Mouse (Mus musculus) adipose tissue, adult 10 weeks (tissue): ENCODE data around the gene Olfr145. TPM values are rescaled to one million over a fixed set of nuclear protein-coding genes. Genes with fewer than 3 reads are reported as not detected.

Experiments used
- polyA plus RNA-seq: library from polyadenylated mRNA; stranded (reverse); fragments of 350-450 nt; fragmentation: Illumina TruSeq; extraction: RNeasy Lipid Tissue Mini Kit (QIAGEN cat#74804); gene quantifications from one replicate; pipeline ENCODE4 v1.2.3, GENCODE M21; 2014; ENCODE audit warnings: low read depth, low replicate concordance

Gene Olfr145
- not detected for polyA plus RNA-seq

DNA sequence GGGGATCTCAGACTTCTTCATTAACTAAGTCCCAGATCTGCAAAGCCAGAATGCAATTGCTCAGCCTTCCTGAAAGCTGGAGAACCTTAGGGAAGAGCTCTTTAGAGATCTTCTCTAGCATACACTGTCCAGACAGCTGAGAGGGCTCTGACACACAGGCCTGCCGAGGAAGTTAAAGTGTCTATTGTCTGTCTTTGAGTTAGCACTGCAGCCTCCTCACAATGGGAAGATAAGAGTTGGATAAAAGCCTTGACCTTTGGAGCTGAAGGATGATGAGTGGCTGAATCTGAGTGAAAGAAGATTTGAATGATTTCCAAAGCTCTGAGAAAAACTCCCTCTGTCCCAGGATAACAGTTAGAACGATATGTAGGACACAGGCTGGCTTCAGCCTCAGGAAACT is at the start of gene Olfr145:
TSS of gene Olfr145 (plus strand) at position 64 of the 400 bp plus-strand sequence.

DNA sequence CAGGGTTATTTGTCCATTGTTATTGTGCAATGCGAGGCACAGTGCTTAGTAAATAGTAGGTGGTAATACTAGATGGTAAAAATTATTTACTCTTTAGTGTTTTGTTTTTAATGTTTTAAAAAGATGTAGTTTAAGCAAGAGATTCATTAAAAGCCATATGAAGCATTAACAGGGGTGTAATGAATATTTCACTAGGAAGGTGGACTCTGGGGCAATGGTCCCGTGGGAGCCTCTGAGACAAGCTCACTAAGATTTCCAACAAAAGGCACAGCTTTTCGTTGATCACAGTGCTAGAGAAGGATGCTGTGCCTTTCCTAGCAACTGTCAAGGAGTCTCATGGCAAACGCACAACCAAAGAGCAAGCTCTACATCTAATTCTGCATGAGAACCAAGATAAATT is 42.6 kb upstream of the Olfr145 start, which contains the start of gene Olfr877:
TSS of gene Olfr877 (plus strand) at position 301 of the 400 bp plus-strand sequence.

DNA sequence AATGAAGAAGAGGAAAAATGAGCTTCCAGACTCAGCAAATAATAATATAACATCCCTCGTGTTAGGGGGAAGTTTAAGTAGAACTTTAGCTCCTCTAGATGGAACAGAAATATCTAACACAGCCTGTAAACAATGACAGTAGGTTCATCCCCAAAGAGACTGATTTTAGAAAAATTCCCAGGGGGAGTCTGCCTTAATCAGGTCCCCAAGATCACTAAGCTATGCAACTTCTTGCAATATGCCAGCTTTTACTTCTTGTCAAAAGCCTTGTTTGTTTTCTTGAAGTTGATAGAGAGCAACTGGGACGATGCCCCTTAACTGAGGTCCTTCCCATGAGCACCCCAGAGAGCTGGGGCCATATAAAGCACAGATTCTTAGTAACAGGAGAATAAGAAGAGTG is 21.0 kb downstream of the Olfr145 start, which contains the start of gene Olfr878:
TSS of gene Olfr878 (plus strand) at position 301 of the 400 bp plus-strand sequence.

Other genes with a start within 250 kb of the Olfr145 start
- gene Tbrg1, start 239.4 kb upstream of the Olfr145 start, polyA plus RNA-seq = 84.2 TPM
- not detected for gene Panx3, start 227.5 kb upstream of the Olfr145 start, polyA plus RNA-seq
- gene Olfr160, start 180.5 kb upstream of the Olfr145 start, polyA plus RNA-seq = not detected
- gene Olfr874, start 151.6 kb upstream of the Olfr145 start, polyA plus RNA-seq = not detected
- gene Olfr875, start 124.9 kb upstream of the Olfr145 start, polyA plus RNA-seq = not detected
- not detected for gene Olfr876, start 93.7 kb upstream of the Olfr145 start, polyA plus RNA-seq
- gene Olfr877, start 42.5 kb upstream of the Olfr145 start, polyA plus RNA-seq = not detected
- gene Olfr878, start 21.1 kb downstream of the Olfr145 start, polyA plus RNA-seq = not detected
- gene Olfr881, start 95.1 kb downstream of the Olfr145 start, polyA plus RNA-seq = not detected
- gene Olfr883, start 129.1 kb downstream of the Olfr145 start, polyA plus RNA-seq = not detected
- not detected for gene Olfr884, start 149.8 kb downstream of the Olfr145 start, polyA plus RNA-seq
- gene Olfr885, start 164.6 kb downstream of the Olfr145 start, polyA plus RNA-seq = not detected
- not detected for gene Olfr887, start 187.3 kb downstream of the Olfr145 start, polyA plus RNA-seq
- gene Olfr888, start 211.4 kb downstream of the Olfr145 start, polyA plus RNA-seq = not detected
- gene Olfr889, start 218.5 kb downstream of the Olfr145 start, polyA plus RNA-seq = not detected
- not detected for gene Olfr890, start 245.8 kb downstream of the Olfr145 start, polyA plus RNA-seq